ENCODE assay signal across 8 mouse cellular contexts in the genomic region with DNA sequence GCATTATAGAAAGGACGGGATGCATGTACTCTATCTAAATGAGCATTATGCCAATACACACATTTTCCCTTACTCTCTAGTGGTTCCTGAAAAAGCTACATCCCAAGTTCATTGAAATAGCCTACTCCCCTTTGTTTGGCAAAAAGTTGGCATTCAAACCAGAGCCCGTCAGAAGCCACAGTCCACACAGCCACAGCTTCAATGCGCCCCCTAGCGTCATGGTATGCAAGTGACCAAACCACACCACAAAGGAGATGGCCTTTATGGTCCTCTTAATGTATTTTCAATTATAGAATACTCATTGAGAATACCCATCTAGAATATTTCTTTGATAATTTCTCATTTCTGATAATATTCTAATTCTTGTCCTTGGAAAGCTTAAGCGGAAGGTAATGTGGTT.
DNase-seq lines count a peak whose midpoint lies in the region; ATAC-seq and TF ChIP-seq lines count a peak whose summit lies in the region.
"Had no signal": no experiment of that assay in that cellular context is flagged by ENCODE, and none has a peak within 500 bp of the region (broad histone marks: within the 10 kb centered on the region; RNA-seq: fewer than 3 reads in every experiment).

No protein-coding gene starts in this region.

- TF ChIP-seq CTCF in cortical plate, adult 2 months (IDR thresholded peaks at IDR 0.05; ENCODE audit: extremely low read depth, insufficient read depth, low read length), result peak; percentile 83
- peak; percentile 77 for TF ChIP-seq CTCF in hindbrain, postnatal 0 days (IDR thresholded peaks at IDR 0.05; ENCODE audit: low read depth)

- intact Hi-C loops in left cerebral cortex, postnatal 4 days (cut with DNase I), result loop anchor here (10.0 kb wide), 1 partner anchor 126 kb away; no protein-coding TSS in a partner anchor

- no peak overlapping the region for H3K9ac ChIP-seq in hindbrain, postnatal 0 days (replicated peaks; ENCODE audit: low read length)
- H3K9ac ChIP-seq: heart, embryonic 13.5 days had no signal

- H3K4me1 ChIP-seq in cortical plate, adult 2 months (ENCODE audit: control insufficient read depth, insufficient read depth, low read length), result no peaks in the 10 kb centered on the region
- H3K4me1 ChIP-seq in hindbrain, postnatal 0 days (ENCODE audit: insufficient read depth, low read length), result no peaks in the 10 kb centered on the region

- ATAC-seq in hindbrain, postnatal 0 days, result peak; percentile 70; the same call in 1 of the 2 replicates

- H3K36me3 ChIP-seq in hindbrain, postnatal 0 days (ENCODE audit: insufficient read depth, low read length), result no peaks in the 10 kb centered on the region
- H3K36me3 ChIP-seq: heart, embryonic 13.5 days had no signal

- 32% methylated on average over 5 of the region's 5 CpGs for WGBS in hindbrain, postnatal 0 days

- H3K27me3 ChIP-seq in hindbrain, postnatal 0 days (ENCODE audit: insufficient read depth, low read length), result no peaks in the 10 kb centered on the region
- H3K27me3 ChIP-seq: heart, embryonic 13.5 days had no signal

- H3K9me3 ChIP-seq in hindbrain, postnatal 0 days (ENCODE audit: low read length), result no peaks in the 10 kb centered on the region
- H3K9me3 ChIP-seq: heart, embryonic 13.5 days had no signal

- H3K4me3 ChIP-seq in cortical plate, adult 2 months (ENCODE audit: insufficient read depth, low read length), result no peak overlapping the region
- no peak overlapping the region for H3K4me3 ChIP-seq in hindbrain, postnatal 0 days (ENCODE audit: low read length)
- H3K4me3 ChIP-seq: heart, embryonic 13.5 days had no signal

- no peak for TF ChIP-seq POLR2A in cortical plate, adult 2 months (IDR thresholded peaks at IDR 0.05; ENCODE audit: extremely low read depth, insufficient read depth, low read length)

- no peak overlapping the region for H3K27ac ChIP-seq in cortical plate, adult 2 months (ENCODE audit: insufficient read depth, low read length)
- H3K27ac ChIP-seq in hindbrain, postnatal 0 days, result no peak overlapping the region
- H3K27ac ChIP-seq: heart, embryonic 13.5 days had no signal

- H3K4me2 ChIP-seq in hindbrain, postnatal 0 days (ENCODE audit: low read depth, low read length), result no peak overlapping the region
- H3K4me2 ChIP-seq: heart, embryonic 13.5 days had no signal

- peak; percentile 9 for DNase-seq in thymus, postnatal 14 days
- DNase-seq in thymus, adult 18-20 months, result no peak
- DNase-seq in adrenal gland, postnatal 14 days, result peak; percentile 80
- DNase-seq in hindbrain, postnatal 0 days (ENCODE audit: low spot score), result peak; percentile 79
- peak; percentile 77 for DNase-seq in left cerebral cortex, postnatal 4 days
- peak; percentile 28 for DNase-seq in retina, postnatal 7 days (ENCODE audit: low read depth, low spot score)

Comparison
In these comparisons a context has a peak if more than half of its experiments do, and no peak if none do; other contexts are left out.
1. DNase-seq: peak in thymus, postnatal 14 days (single experiment), adrenal gland, postnatal 14 days (single experiment), hindbrain, postnatal 0 days (single experiment), left cerebral cortex, postnatal 4 days (single experiment) and retina, postnatal 7 days (single experiment); none in thymus, adult 18-20 months (0 of 2).